Mouse (Mus musculus): ENCODE results near the gene Baz2b. TPM values are rescaled to one million over a fixed set of nuclear protein-coding genes. Genes with fewer than 3 reads are reported as not detected.

Gene Baz2b
- polyA plus RNA-seq, 1 experiment from 2014 or later, result 15.2 TPM

GRCm38 (mm10) chr2:59969099-59969498 is 240.5 kb downstream of the Baz2b start:
- Histone ChIP-seq H3K27me3 (ENCODE audit: control insufficient read depth, insufficient read depth, low read depth, low read length) (no peaks in the 10 kb centered on the region), H3K9me3 (replicated peaks; ENCODE audit: control insufficient read depth, low read length) (no peaks in the 10 kb centered on the region), H3K4me3 (ENCODE audit: low read depth, low read length) (no peak overlapping the region), H3K4me2 (ENCODE audit: low read depth, low read length) (no peak overlapping the region), H3K36me3 (ENCODE audit: control insufficient read depth, insufficient read depth) (peaks cover 6% of the 10 kb centered on the region), H3K27ac (ENCODE audit: low read length) (no peak overlapping the region), H3K9ac (ENCODE audit: low read depth, low read length) (no peak overlapping the region), H3K4me1 (ENCODE audit: control insufficient read depth, low read depth, low read length) (peaks cover 3% of the 10 kb centered on the region; the same call in 1 of the 2 replicates)
- 59% methylated on average over 10 of the region's 10 CpGs for WGBS (ENCODE audit: insufficient replicate concordance)
- no peak for ATAC-seq (ENCODE audit: low read depth)

GRCm38 (mm10) chr2:59968593-59968992 is 241.0 kb downstream of the Baz2b start:
- 81% methylated on average over 7 of the region's 7 CpGs for WGBS (ENCODE audit: insufficient replicate concordance)
- ATAC-seq (ENCODE audit: low read depth), result no peak

GRCm38 (mm10) chr2:59966454-59966853 is 243.2 kb downstream of the Baz2b start:
- no peaks in the 10 kb centered on the region for H3K9me3 ChIP-seq (replicated peaks; ENCODE audit: control insufficient read depth, low read length)
- H3K27me3 ChIP-seq (ENCODE audit: control insufficient read depth, insufficient read depth, low read depth, low read length), result no peaks in the 10 kb centered on the region
- no peak overlapping the region for H3K27ac ChIP-seq (ENCODE audit: low read length)
- no peak for ATAC-seq (ENCODE audit: low read depth)
- no peak overlapping the region for H3K9ac ChIP-seq (ENCODE audit: low read depth, low read length)
- peaks cover 13% of the 10 kb centered on the region for H3K36me3 ChIP-seq (ENCODE audit: control insufficient read depth, insufficient read depth)
- no peaks in the 10 kb centered on the region for H3K4me1 ChIP-seq (ENCODE audit: control insufficient read depth, low read depth, low read length)
- 81% methylated on average over 6 of the region's 6 CpGs for WGBS (ENCODE audit: insufficient replicate concordance)
- no peak overlapping the region for H3K4me2 ChIP-seq (ENCODE audit: low read depth, low read length)
- H3K4me3 ChIP-seq (ENCODE audit: low read depth, low read length), result no peak overlapping the region

More at GRCm38 (mm10) chr2:59968593-59968992, 241.0 kb downstream of the Baz2b start:
- Histone ChIP-seq H3K27me3 (ENCODE audit: control insufficient read depth, insufficient read depth, low read depth, low read length) (no peaks in the 10 kb centered on the region), H3K27ac (ENCODE audit: low read length) (no peak overlapping the region), H3K4me1 (ENCODE audit: control insufficient read depth, low read depth, low read length) (peaks cover 3% of the 10 kb centered on the region; the same call in 1 of the 2 replicates), H3K4me3 (ENCODE audit: low read depth, low read length) (no peak overlapping the region), H3K9ac (ENCODE audit: low read depth, low read length) (no peak overlapping the region), H3K4me2 (ENCODE audit: low read depth, low read length) (no peak overlapping the region), H3K36me3 (ENCODE audit: control insufficient read depth, insufficient read depth) (peaks cover 6% of the 10 kb centered on the region), H3K9me3 (replicated peaks; ENCODE audit: control insufficient read depth, low read length) (no peaks in the 10 kb centered on the region)

GRCm38 (mm10) chr2:59963011-59963410 is 246.6 kb downstream of the Baz2b start:
- 76% methylated on average over 5 of the region's 5 CpGs for WGBS (ENCODE audit: insufficient replicate concordance)
- Histone ChIP-seq H3K9ac (ENCODE audit: low read depth, low read length) (no peak overlapping the region), H3K27me3 (ENCODE audit: control insufficient read depth, insufficient read depth, low read depth, low read length) (no peaks in the 10 kb centered on the region)

GRCm38 (mm10) chr2:59962579-59962978 is 247.1 kb downstream of the Baz2b start:
- ATAC-seq (ENCODE audit: low read depth), result no peak

More at GRCm38 (mm10) chr2:59963011-59963410, 246.6 kb downstream of the Baz2b start:
- Histone ChIP-seq H3K9me3 (replicated peaks; ENCODE audit: control insufficient read depth, low read length) (no peaks in the 10 kb centered on the region), H3K4me2 (ENCODE audit: low read depth, low read length) (no peak overlapping the region), H3K4me3 (ENCODE audit: low read depth, low read length) (no peak overlapping the region), H3K36me3 (ENCODE audit: control insufficient read depth, insufficient read depth) (peaks cover 7% of the 10 kb centered on the region), H3K27ac (ENCODE audit: low read length) (no peak overlapping the region), H3K4me1 (ENCODE audit: control insufficient read depth, low read depth, low read length) (no peaks in the 10 kb centered on the region)
- ATAC-seq (ENCODE audit: low read depth), result no peak

GRCm38 (mm10) chr2:59960495-59960772 is 249.2 kb downstream of the Baz2b start:
- no peak overlapping the region for H3K9ac ChIP-seq (ENCODE audit: low read depth, low read length)
- H3K27me3 ChIP-seq (ENCODE audit: control insufficient read depth, insufficient read depth, low read depth, low read length), result no peaks in the 10 kb centered on the region
- peaks cover 7% of the 10 kb centered on the region for H3K36me3 ChIP-seq (ENCODE audit: control insufficient read depth, insufficient read depth)
- no peaks in the 10 kb centered on the region for H3K4me1 ChIP-seq (ENCODE audit: control insufficient read depth, low read depth, low read length)
- H3K9me3 ChIP-seq (replicated peaks; ENCODE audit: control insufficient read depth, low read length), result no peaks in the 10 kb centered on the region
- no peak overlapping the region for H3K4me2 ChIP-seq (ENCODE audit: low read depth, low read length)
- ATAC-seq (ENCODE audit: low read depth), result no peak
- WGBS (ENCODE audit: insufficient replicate concordance), result 87% methylated on average over 2 of the region's 2 CpGs
- H3K27ac ChIP-seq (ENCODE audit: low read length), result no peak overlapping the region
- no peak overlapping the region for H3K4me3 ChIP-seq (ENCODE audit: low read depth, low read length)

More at GRCm38 (mm10) chr2:59962579-59962978, 247.1 kb downstream of the Baz2b start:
- 81% methylated on average over 4 of the region's 4 CpGs for WGBS (ENCODE audit: insufficient replicate concordance)
- peaks cover 7% of the 10 kb centered on the region for H3K36me3 ChIP-seq (ENCODE audit: control insufficient read depth, insufficient read depth)
- no peaks in the 10 kb centered on the region for H3K27me3 ChIP-seq (ENCODE audit: control insufficient read depth, insufficient read depth, low read depth, low read length)
- H3K9me3 ChIP-seq (replicated peaks; ENCODE audit: control insufficient read depth, low read length), result no peaks in the 10 kb centered on the region
- H3K9ac ChIP-seq (ENCODE audit: low read depth, low read length), result no peak overlapping the region
- H3K4me1 ChIP-seq (ENCODE audit: control insufficient read depth, low read depth, low read length), result no peaks in the 10 kb centered on the region
- no peak overlapping the region for H3K27ac ChIP-seq (ENCODE audit: low read length)
- H3K4me2 ChIP-seq (ENCODE audit: low read depth, low read length), result no peak overlapping the region
- no peak overlapping the region for H3K4me3 ChIP-seq (ENCODE audit: low read depth, low read length)

- no peaks in the 10 kb centered on the region for H3K9me3 ChIP-seq (replicated peaks; ENCODE audit: control insufficient read depth, low read length)
- H3K27ac ChIP-seq (ENCODE audit: low read length), result no peak overlapping the region
- H3K36me3 ChIP-seq (ENCODE audit: control insufficient read depth, insufficient read depth), result peaks cover 7% of the 10 kb centered on the region
- no peak overlapping the region for H3K9ac ChIP-seq (ENCODE audit: low read depth, low read length)
- H3K4me1 ChIP-seq (ENCODE audit: control insufficient read depth, low read depth, low read length), result no peaks in the 10 kb centered on the region
- 70% methylated on average over 14 of the region's 14 CpGs for WGBS (ENCODE audit: insufficient replicate concordance)
- H3K4me3 ChIP-seq (ENCODE audit: low read depth, low read length), result no peak overlapping the region
- no peak for ATAC-seq (ENCODE audit: low read depth)
- no peaks in the 10 kb centered on the region for H3K27me3 ChIP-seq (ENCODE audit: control insufficient read depth, insufficient read depth, low read depth, low read length)
- H3K4me2 ChIP-seq (ENCODE audit: low read depth, low read length), result no peak overlapping the region
Observed at GRCm38 (mm10) chr2:59959668-59960494, 249.8 kb downstream of the Baz2b start.

- H3K36me3 ChIP-seq (ENCODE audit: control insufficient read depth, insufficient read depth), result peaks cover 7% of the 10 kb centered on the region
- no peak overlapping the region for H3K9ac ChIP-seq (ENCODE audit: low read depth, low read length)
- no peak for ATAC-seq (ENCODE audit: low read depth)
- no peaks in the 10 kb centered on the region for H3K4me1 ChIP-seq (ENCODE audit: control insufficient read depth, low read depth, low read length)
- H3K4me3 ChIP-seq (ENCODE audit: low read depth, low read length), result no peak overlapping the region
- no peak overlapping the region for H3K27ac ChIP-seq (ENCODE audit: low read length)
- no peaks in the 10 kb centered on the region for H3K9me3 ChIP-seq (replicated peaks; ENCODE audit: control insufficient read depth, low read length)
- H3K4me2 ChIP-seq (ENCODE audit: low read depth, low read length), result no peak overlapping the region
- WGBS (ENCODE audit: insufficient replicate concordance), result 82% methylated on average over 6 of the region's 6 CpGs
- no peaks in the 10 kb centered on the region for H3K27me3 ChIP-seq (ENCODE audit: control insufficient read depth, insufficient read depth, low read depth, low read length)
Observed at GRCm38 (mm10) chr2:59958543-59958942, 251.1 kb downstream of the Baz2b start.

GRCm38 (mm10) chr2:59955916-59956315 is 253.7 kb downstream of the Baz2b start:
- Histone ChIP-seq H3K4me1 (ENCODE audit: control insufficient read depth, low read depth, low read length) (no peaks in the 10 kb centered on the region), H3K27ac (ENCODE audit: low read length) (no peak overlapping the region), H3K4me3 (ENCODE audit: low read depth, low read length) (no peak overlapping the region), H3K4me2 (ENCODE audit: low read depth, low read length) (no peak overlapping the region), H3K9ac (ENCODE audit: low read depth, low read length) (no peak overlapping the region), H3K9me3 (replicated peaks; ENCODE audit: control insufficient read depth, low read length) (no peaks in the 10 kb centered on the region), H3K36me3 (ENCODE audit: control insufficient read depth, insufficient read depth) (no peaks in the 10 kb centered on the region), H3K27me3 (ENCODE audit: control insufficient read depth, insufficient read depth, low read depth, low read length) (no peaks in the 10 kb centered on the region)
- ATAC-seq (ENCODE audit: low read depth), result no peak
- WGBS (ENCODE audit: insufficient replicate concordance), result 83% methylated on average over 7 of the region's 7 CpGs
